Mouse (Mus musculus): ENCODE measurements around the gene Ppp6r3. TPM values are rescaled to one million over a fixed set of nuclear protein-coding genes. Genes with fewer than 3 reads are reported as not detected.
"Not testable (repeated sequence)": the region's sequence is repeated elsewhere in the genome, so short reads cannot be mapped to it uniquely, and the experiment has no call there.

Gene Ppp6r3
- polyA plus RNA-seq, 1 experiment from 2014 or later = 81.1 TPM

DNA sequence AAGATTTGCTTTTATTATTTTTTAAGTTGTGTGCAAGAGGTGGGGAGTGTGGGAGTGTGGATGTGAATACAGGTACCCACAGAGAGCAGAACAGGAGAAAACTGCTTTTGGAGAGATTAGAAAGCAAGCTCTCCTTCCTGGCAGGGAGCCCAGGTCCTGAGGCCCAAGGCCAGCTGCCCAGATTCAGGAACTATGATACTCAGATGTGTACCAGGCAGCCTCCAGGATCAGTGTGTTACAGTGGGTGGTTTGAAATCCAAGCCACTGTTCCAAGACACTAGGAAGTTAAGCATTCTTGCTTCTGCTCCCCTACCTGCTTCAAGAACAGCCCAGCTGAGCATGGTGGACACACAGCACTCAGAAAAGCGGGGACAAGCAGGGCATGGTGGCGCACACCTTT, 35.3 kb upstream of the Ppp6r3 start:
- no peak overlapping the region for H3K4me2 ChIP-seq (replicated peaks; ENCODE audit: low read depth, low read length)
- no peak for ATAC-seq (ENCODE audit: low FRiP score, low TSS enrichment)
- H3K4me1 ChIP-seq (ENCODE audit: control insufficient read depth, insufficient read depth, low read length) = no peaks in the 10 kb centered on the region
- 96% methylated on average over 2 of the region's 2 CpGs for WGBS
- H3K4me3 ChIP-seq (ENCODE audit: low read length) = no peak overlapping the region
- no peak overlapping the region for H3K27ac ChIP-seq (ENCODE audit: low read depth, low read length)
- no peaks in the 10 kb centered on the region for H3K9me3 ChIP-seq (ENCODE audit: control insufficient read depth, low read length)
- H3K9ac ChIP-seq (ENCODE audit: low read depth, low read length) = no peak overlapping the region
- no peaks in the 10 kb centered on the region for H3K27me3 ChIP-seq (ENCODE audit: control insufficient read depth, insufficient read depth, low read length)
- peaks cover 74% of the 10 kb centered on the region for H3K36me3 ChIP-seq (ENCODE audit: control insufficient read depth, insufficient read depth, low read length)

DNA sequence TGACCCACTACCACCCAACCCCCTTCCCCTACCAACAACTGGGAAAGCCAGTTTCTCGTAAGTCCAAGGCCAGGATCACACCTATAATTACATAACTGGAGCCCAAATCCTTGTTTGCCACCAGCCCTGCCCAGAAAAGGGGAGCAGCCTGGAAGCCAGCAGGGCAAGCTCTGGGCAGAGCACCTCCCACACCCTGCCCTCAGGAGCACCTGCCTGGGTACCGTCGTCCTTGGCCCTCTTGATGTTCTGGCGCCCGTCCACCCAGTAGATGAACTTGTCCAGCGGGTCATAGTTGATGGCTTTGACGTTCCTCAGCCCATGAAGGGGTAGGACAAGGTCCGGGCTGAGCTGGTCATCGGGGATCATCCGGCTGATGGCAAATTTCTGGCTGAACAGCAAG, 34.3 kb upstream of the Ppp6r3 start:
- Histone ChIP-seq H3K4me1 (ENCODE audit: control insufficient read depth, insufficient read depth, low read length) (no peaks in the 10 kb centered on the region), H3K27ac (ENCODE audit: low read depth, low read length) (no peak overlapping the region)
- no peak for ATAC-seq (ENCODE audit: low FRiP score, low TSS enrichment)

DNA sequence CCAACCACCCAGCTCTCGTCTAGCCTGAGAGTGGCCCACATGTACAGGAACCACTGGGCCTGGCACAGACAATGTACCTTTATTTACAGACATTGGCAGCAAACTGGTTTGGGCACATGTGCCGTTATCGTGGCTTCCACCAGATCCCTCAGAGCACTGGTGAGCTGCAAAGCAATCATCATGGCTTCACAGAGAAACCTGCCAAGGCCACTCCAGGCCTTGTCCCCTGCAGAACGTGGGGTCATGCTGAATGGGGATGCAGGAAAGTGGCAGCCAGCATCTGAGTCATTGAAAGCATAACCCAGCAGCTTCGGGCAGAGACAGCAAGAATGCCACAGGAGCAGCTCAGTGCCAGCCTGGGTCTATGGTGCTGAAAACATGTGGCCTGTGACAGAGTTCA, 18.8 kb upstream of the Ppp6r3 start:
- no peaks in the 10 kb centered on the region for H3K4me1 ChIP-seq (ENCODE audit: control insufficient read depth, insufficient read depth, low read length)
- WGBS = 87% methylated on average over 5 of the region's 5 CpGs
- H3K9ac ChIP-seq (ENCODE audit: low read depth, low read length) = no peak overlapping the region
- no peak overlapping the region for H3K4me3 ChIP-seq (ENCODE audit: low read length)
- peaks cover 86% of the 10 kb centered on the region for H3K36me3 ChIP-seq (ENCODE audit: control insufficient read depth, insufficient read depth, low read length)
- no peaks in the 10 kb centered on the region for H3K9me3 ChIP-seq (ENCODE audit: control insufficient read depth, low read length)
- H3K27me3 ChIP-seq (ENCODE audit: control insufficient read depth, insufficient read depth, low read length) = no peaks in the 10 kb centered on the region
- no peak overlapping the region for H3K27ac ChIP-seq (ENCODE audit: low read depth, low read length)
- ATAC-seq (ENCODE audit: low FRiP score, low TSS enrichment) = no peak
- no peak overlapping the region for H3K4me2 ChIP-seq (replicated peaks; ENCODE audit: low read depth, low read length)

More for the DNA sequence above, 34.3 kb upstream of the Ppp6r3 start:
- 83% methylated on average over 10 of the region's 10 CpGs for WGBS
- Histone ChIP-seq H3K9ac (ENCODE audit: low read depth, low read length) (no peak overlapping the region), H3K4me2 (replicated peaks; ENCODE audit: low read depth, low read length) (no peak overlapping the region), H3K4me3 (ENCODE audit: low read length) (no peak overlapping the region), H3K9me3 (ENCODE audit: control insufficient read depth, low read length) (no peaks in the 10 kb centered on the region), H3K27me3 (ENCODE audit: control insufficient read depth, insufficient read depth, low read length) (no peaks in the 10 kb centered on the region), H3K36me3 (ENCODE audit: control insufficient read depth, insufficient read depth, low read length) (peaks cover 73% of the 10 kb centered on the region)

DNA sequence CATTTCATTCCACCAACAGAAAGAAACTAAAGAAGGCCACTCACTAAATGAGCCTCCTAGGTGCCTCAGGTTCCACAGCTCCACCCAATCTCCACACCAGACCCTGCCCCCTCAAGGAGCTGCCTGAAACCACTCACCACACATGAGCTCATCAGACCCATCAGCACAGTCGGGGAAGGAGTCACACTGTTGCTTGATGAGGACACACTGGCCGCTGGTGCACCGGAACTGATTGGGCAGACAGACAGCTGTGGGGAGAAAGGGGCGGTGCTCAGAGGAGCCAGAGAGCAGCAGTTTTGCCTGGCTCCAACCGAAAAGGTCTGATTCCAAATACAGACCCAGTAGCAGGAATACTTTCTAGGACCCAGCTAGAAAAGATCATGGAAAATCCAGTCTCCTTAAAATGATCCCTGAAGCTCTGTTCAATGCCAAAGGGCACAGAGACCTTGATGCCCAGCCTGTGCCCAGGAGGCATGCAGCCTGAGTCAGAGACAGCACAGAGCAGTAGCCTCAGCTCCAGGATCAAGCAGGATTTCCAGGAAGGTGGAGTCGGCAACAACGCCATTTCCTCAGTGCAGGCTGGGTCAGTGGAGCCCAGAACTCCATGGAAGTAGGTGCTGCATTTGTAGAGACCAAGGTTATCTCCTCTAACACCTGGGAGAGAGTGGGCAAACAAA, 18.0 kb upstream of the Ppp6r3 start:
- Histone ChIP-seq H3K9me3 (ENCODE audit: control insufficient read depth, low read length) (no peaks in the 10 kb centered on the region), H3K27me3 (ENCODE audit: control insufficient read depth, insufficient read depth, low read length) (no peaks in the 10 kb centered on the region), H3K4me2 (replicated peaks; ENCODE audit: low read depth, low read length) (no peak overlapping the region), H3K27ac (ENCODE audit: low read depth, low read length) (no peak overlapping the region), H3K4me1 (ENCODE audit: control insufficient read depth, insufficient read depth, low read length) (no peaks in the 10 kb centered on the region), H3K36me3 (ENCODE audit: control insufficient read depth, insufficient read depth, low read length) (peaks cover 84% of the 10 kb centered on the region), H3K9ac (ENCODE audit: low read depth, low read length) (no peak overlapping the region), H3K4me3 (ENCODE audit: low read length) (no peak overlapping the region)
- no peak for ATAC-seq (ENCODE audit: low FRiP score, low TSS enrichment)
- 89% methylated on average over 7 of the region's 7 CpGs for WGBS

DNA sequence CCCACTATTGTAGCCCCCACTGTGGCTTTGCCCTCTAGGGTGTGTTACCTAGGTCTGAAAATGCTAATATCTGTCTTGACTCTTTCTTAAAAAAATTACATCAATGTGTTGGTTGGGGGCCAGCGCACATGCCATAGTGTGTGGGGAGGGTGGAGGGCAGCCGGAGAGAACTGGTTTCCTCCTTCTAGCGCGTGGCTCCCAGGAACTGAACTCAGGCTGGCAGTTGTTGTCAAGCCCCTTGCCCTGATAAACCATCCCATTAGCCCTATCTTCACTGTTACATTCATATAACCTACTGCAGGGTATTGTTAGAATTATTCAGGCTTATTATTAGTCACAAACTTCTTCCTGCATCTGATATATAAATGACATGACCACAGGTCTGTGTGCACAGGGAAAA, 14.4 kb upstream of the Ppp6r3 start:
- Histone ChIP-seq H3K27me3 (ENCODE audit: control insufficient read depth, insufficient read depth, low read length) (no peaks in the 10 kb centered on the region), H3K9me3 (ENCODE audit: control insufficient read depth, low read length) (no peaks in the 10 kb centered on the region), H3K27ac (ENCODE audit: low read depth, low read length) (no peak overlapping the region), H3K4me2 (replicated peaks; ENCODE audit: low read depth, low read length) (no peak overlapping the region), H3K36me3 (ENCODE audit: control insufficient read depth, insufficient read depth, low read length) (peaks cover 73% of the 10 kb centered on the region), H3K4me3 (ENCODE audit: low read length) (no peak overlapping the region), H3K4me1 (ENCODE audit: control insufficient read depth, insufficient read depth, low read length) (no peaks in the 10 kb centered on the region), H3K9ac (ENCODE audit: low read depth, low read length) (no peak overlapping the region)
- no peak for ATAC-seq (ENCODE audit: low FRiP score, low TSS enrichment)
- WGBS = 96% methylated on average over 4 of the region's 4 CpGs

DNA sequence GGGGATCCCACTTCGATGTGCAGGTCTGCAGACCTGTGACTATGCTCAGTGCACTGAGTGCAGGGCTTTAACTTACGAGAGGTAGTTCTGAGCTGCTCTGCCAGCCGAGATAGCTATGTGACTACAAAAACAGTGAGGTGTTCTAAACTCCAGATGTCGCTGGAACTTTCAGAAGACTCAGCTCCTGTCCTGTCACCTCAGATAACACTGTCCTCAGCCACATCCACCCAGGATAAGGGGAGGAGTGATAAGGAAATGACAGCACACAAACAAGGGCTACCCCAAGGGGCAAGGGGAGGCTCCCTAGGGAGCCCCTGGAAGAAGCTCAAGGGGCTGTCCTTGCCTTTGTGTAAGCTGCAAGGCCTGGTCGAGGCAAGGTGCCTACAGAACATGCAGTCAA, 14.0 kb upstream of the Ppp6r3 start:
- Histone ChIP-seq H3K9ac (ENCODE audit: low read depth, low read length) (no peak overlapping the region), H3K4me3 (ENCODE audit: low read length) (no peak overlapping the region), H3K4me1 (ENCODE audit: control insufficient read depth, insufficient read depth, low read length) (no peaks in the 10 kb centered on the region), H3K27me3 (ENCODE audit: control insufficient read depth, insufficient read depth, low read length) (no peaks in the 10 kb centered on the region), H3K4me2 (replicated peaks; ENCODE audit: low read depth, low read length) (no peak overlapping the region), H3K36me3 (ENCODE audit: control insufficient read depth, insufficient read depth, low read length) (peaks cover 72% of the 10 kb centered on the region), H3K27ac (ENCODE audit: low read depth, low read length) (no peak overlapping the region), H3K9me3 (ENCODE audit: control insufficient read depth, low read length) (no peaks in the 10 kb centered on the region)
- no peak for ATAC-seq (ENCODE audit: low FRiP score, low TSS enrichment)
- 87% methylated on average over 5 of the region's 5 CpGs for WGBS

DNA sequence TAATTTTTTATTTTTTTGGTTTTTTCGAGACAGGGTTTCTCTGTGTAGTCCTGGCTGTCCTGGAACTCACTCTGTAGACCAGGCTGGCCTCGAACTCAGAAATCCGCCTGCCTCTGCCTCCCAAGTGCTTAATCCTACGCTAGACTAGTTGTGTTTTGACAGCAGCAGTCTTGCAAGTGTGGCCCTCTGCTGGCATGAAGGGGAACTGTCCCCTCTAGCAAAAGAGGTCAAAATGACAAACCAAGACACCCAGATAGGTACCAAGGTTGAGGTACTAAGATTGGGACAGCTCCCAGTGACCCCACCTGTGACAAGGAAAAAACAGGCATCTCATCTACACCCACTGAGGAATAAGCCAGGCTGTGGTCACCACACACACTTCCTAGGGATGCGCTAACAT, 12.2 kb upstream of the Ppp6r3 start:
- not testable (repeated sequence) for H3K9ac ChIP-seq (ENCODE audit: low read depth, low read length); H3K4me1 ChIP-seq (ENCODE audit: control insufficient read depth, insufficient read depth, low read length); H3K27ac ChIP-seq (ENCODE audit: low read depth, low read length); H3K27me3 ChIP-seq (ENCODE audit: control insufficient read depth, insufficient read depth, low read length); ATAC-seq (ENCODE audit: low FRiP score, low TSS enrichment); H3K9me3 ChIP-seq (ENCODE audit: control insufficient read depth, low read length); H3K4me3 ChIP-seq (ENCODE audit: low read length); H3K4me2 ChIP-seq (replicated peaks; ENCODE audit: low read depth, low read length)
- H3K36me3 ChIP-seq (ENCODE audit: control insufficient read depth, insufficient read depth, low read length) = peaks cover 66% of the 10 kb centered on the region
- 90% methylated on average over 5 of the region's 5 CpGs for WGBS

DNA sequence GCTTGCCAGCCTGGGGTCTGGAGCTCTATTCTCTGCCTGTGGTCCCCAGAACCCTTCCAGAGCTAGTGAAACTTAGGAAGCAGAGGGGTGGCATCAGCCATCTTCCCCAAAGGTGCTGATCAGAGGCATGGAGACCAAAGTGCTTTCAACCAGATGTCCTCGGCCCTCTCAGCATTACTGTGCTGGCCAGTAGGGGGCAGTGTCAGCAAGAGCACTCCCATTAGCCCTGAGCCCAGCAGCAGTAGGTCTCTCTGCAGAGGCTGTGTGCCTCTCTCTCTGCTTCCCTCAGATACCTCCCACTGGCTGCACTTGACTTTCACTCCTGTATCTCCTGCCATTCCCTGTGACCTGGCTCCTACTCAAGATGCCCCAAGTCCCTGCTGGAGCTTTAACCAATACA, 11.0 kb upstream of the Ppp6r3 start:
- Histone ChIP-seq H3K4me3 (ENCODE audit: low read length) (no peak overlapping the region), H3K4me2 (replicated peaks; ENCODE audit: low read depth, low read length) (no peak overlapping the region), H3K4me1 (ENCODE audit: control insufficient read depth, insufficient read depth, low read length) (no peaks in the 10 kb centered on the region), H3K9me3 (ENCODE audit: control insufficient read depth, low read length) (no peaks in the 10 kb centered on the region), H3K36me3 (ENCODE audit: control insufficient read depth, insufficient read depth, low read length) (peaks cover 55% of the 10 kb centered on the region), H3K9ac (ENCODE audit: low read depth, low read length) (no peak overlapping the region), H3K27ac (ENCODE audit: low read depth, low read length) (no peak overlapping the region), H3K27me3 (ENCODE audit: control insufficient read depth, insufficient read depth, low read length) (no peaks in the 10 kb centered on the region)
- ATAC-seq (ENCODE audit: low FRiP score, low TSS enrichment) = no peak
- WGBS = 42% methylated on average over 1 of the region's 1 CpGs

DNA sequence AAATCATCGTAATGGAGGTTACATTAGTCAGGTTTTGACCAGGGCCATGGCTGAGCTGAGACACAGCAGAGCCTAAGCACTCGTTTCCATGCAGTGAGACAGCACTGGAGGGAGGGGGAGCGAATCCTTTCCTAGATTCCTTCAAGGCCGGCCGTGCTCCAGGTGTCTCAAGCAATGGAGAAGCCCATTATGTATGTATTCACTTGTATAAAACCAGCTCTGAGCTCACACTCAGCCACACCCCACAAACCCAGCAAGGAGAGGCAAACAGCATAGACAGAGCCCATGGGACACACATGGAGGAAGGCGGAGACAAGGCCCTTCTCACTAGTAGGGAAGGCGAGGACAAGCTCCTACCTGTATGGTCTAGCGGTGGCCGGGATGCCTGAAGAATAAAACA, 10.5 kb upstream of the Ppp6r3 start:
- ATAC-seq (ENCODE audit: low FRiP score, low TSS enrichment) = no peak
- Histone ChIP-seq H3K27me3 (ENCODE audit: control insufficient read depth, insufficient read depth, low read length) (no peaks in the 10 kb centered on the region), H3K4me2 (replicated peaks; ENCODE audit: low read depth, low read length) (no peak overlapping the region), H3K4me1 (ENCODE audit: control insufficient read depth, insufficient read depth, low read length) (no peaks in the 10 kb centered on the region), H3K9ac (ENCODE audit: low read depth, low read length) (no peak overlapping the region), H3K27ac (ENCODE audit: low read depth, low read length) (no peak overlapping the region), H3K9me3 (ENCODE audit: control insufficient read depth, low read length) (no peaks in the 10 kb centered on the region), H3K36me3 (ENCODE audit: control insufficient read depth, insufficient read depth, low read length) (peaks cover 50% of the 10 kb centered on the region), H3K4me3 (ENCODE audit: low read length) (no peak overlapping the region)
- WGBS = 96% methylated on average over 9 of the region's 9 CpGs
